Mouse (Mus musculus) ES-E14 (cell line): ENCODE measurements at regions not wholly inside any gene's neighbourhood (a gene's known extent, or its start where the extent isn't known, plus 50 kb on each side); places are given as distances from the start of the nearest gene placed in this dataset.

Source experiments
- DNase-seq: peaks from one replicate; pipeline ENCODE4 v3.0.0-alpha.2; 2013; ENCODE audit warnings: low read depth, low spot score
- H3K27ac ChIP-seq: 2 replicates; pipeline ENCODE4 v1.5.1; 2012; ENCODE audit warnings: low read depth, mild to moderate bottlenecking, low read length, moderate library complexity, mixed read lengths; ENCODE audit not compliant: poor library complexity, insufficient read depth, severe bottlenecking
- H3K36me3 ChIP-seq: 2 replicates; pipeline ENCODE4 v1.6.1; 2012; ENCODE audit warnings: mild to moderate bottlenecking, low read length, moderate library complexity, mixed read lengths; ENCODE audit not compliant: control insufficient read depth, poor library complexity, insufficient read depth, severe bottlenecking
- H3K4me1 ChIP-seq, 2 experiments: fragments of 150-350 bp in 1 of 2; sonication (generic) in 1 of 2; 2 replicates each; pipeline ENCODE4 v1.6.1; 2012; ENCODE audit warnings: low read length in 2 of 2, mild to moderate bottlenecking in 1 of 2, mixed read lengths in 1 of 2; ENCODE audit not compliant: control insufficient read depth in 2 of 2, insufficient read depth in 2 of 2, poor library complexity in 1 of 2
- H3K4me3 ChIP-seq, 2 experiments: fragments of 150-350 bp in 1 of 2; sonication (generic) in 1 of 2; 2 replicates each; pipeline ENCODE4 v1.5.1; 2012; ENCODE audit warnings: low read length in 2 of 2, low read depth in 1 of 2, mild to moderate bottlenecking in 1 of 2, mixed read lengths in 1 of 2; ENCODE audit not compliant: insufficient read depth in 1 of 2, poor library complexity in 1 of 2, severe bottlenecking in 1 of 2
- H3K9ac ChIP-seq: 2 replicates; pipeline ENCODE4 v1.6.1; 2012; ENCODE audit warnings: low read depth, mild to moderate bottlenecking, low read length, mixed read lengths; ENCODE audit not compliant: poor library complexity, insufficient read depth, severe bottlenecking
- H3K9me3 ChIP-seq: fragments of 150-350 bp; sonication (generic); 2 replicates; pipeline ENCODE4 v1.6.1; 2012; ENCODE audit warnings: low read depth, mild to moderate bottlenecking, low read length; ENCODE audit not compliant: control insufficient read depth, insufficient read depth
- CHD2 ChIP-seq: IDR thresholded peaks from 2 replicates; pipeline ENCODE4 v1.6.1; 2014; ENCODE audit warnings: mild to moderate bottlenecking, low read depth, low read length, inconsistent platforms
- HCFC1 ChIP-seq: IDR thresholded peaks from 2 replicates; pipeline ENCODE4 v1.6.1; 2012; ENCODE audit warnings: low read length, inconsistent platforms, borderline replicate concordance; ENCODE audit not compliant: insufficient read depth
- MAFK ChIP-seq: IDR thresholded peaks from 2 replicates; pipeline ENCODE4 v1.6.1; 2014; ENCODE audit warnings: mild to moderate bottlenecking, low read depth, low read length, inconsistent platforms; ENCODE audit not compliant: insufficient read depth
- ZC3H11A ChIP-seq: IDR thresholded peaks from 2 replicates; pipeline ENCODE4 v1.6.1; 2012; ENCODE audit warnings: low read depth, mild to moderate bottlenecking, inconsistent platforms, low read length, borderline replicate concordance
- ZNF384 ChIP-seq: IDR thresholded peaks from 2 replicates; pipeline ENCODE4 v1.6.1; 2012; ENCODE audit warnings: low read depth, low read length, inconsistent platforms
- in situ Hi-C, 2 experiments: fragments of 600-800 bp; cut with MboI; formaldehyde crosslinking; loops; one replicate each; pipeline ENCODE4 v1.15.1; 2025; ENCODE audit warnings: low sequenced_read_pairs in 2 of 2, inconsistent platforms in 1 of 2; ENCODE audit not compliant: unreplicated experiment in 2 of 2

DNA sequence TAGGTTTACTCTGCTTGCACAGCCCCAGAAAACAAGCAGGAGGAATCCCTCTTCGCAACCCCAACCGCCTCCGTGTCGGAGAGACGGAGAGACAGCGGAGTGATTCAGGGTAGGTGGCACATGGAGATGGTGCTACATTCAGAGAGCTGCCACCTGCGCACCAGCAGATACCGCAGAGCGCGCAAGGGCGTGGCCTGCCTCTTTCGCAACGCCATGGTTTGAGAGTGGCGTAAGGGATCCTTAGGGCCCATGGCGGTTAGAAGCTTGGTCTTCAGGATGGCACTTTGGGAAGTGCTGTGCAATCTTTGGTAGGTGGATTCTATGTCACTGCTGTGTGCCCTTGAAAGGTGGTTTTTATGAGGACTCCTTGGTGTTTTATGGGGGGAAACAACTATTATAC is 60.9 kb upstream of the Arglu1 start:
- H3K4me1 ChIP-seq: peaks cover 0 to 6% of the 10 kb centered on the region in 2 experiments; a peak in 2 of 4 replicates
- in situ Hi-C loops: no loop called here
- no peaks in the 10 kb centered on the region for H3K9me3 ChIP-seq
- no peak for DNase-seq
- H3K36me3 ChIP-seq: no peaks in the 10 kb centered on the region
- H3K9ac ChIP-seq: peak overlapping the region; percentile 8; the same call in 1 of the 2 replicates
- H3K4me3 ChIP-seq: peak overlapping the region; percentile 43 to 56
- TF ChIP-seq ZNF384 (no peak), HCFC1 (no peak), MAFK (no peak), CHD2 (no peak), ZC3H11A (no peak)
- no peak overlapping the region for H3K27ac ChIP-seq

DNA sequence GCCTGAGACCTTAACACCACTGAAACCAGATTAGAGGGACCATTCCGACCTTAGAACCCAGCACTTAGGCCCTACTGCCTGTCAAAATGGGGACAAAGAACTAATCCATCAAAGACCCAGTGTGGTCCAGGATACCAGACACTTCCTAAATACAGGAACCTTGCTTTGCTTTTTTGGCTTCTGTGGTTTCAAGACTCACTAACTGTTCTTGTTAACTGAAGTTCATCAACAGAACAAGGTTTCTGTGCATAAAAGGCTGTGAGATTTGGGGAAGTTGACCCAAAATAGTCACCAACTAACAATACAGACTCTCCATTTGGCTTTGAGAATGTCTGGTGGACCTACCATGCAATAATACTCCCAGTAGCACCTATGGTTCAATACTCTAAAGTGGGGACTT is 56.4 kb upstream of the Arglu1 start:
- DNase-seq: no peak
- H3K4me3 ChIP-seq: no peak overlapping the region
- H3K27ac ChIP-seq: no peak overlapping the region
- in situ Hi-C loops: no loop called here
- H3K9ac ChIP-seq: no peak overlapping the region
- TF ChIP-seq ZC3H11A (no peak), HCFC1 (no peak), CHD2 (no peak), MAFK (no peak), ZNF384 (no peak)
- peaks cover 0 to 11% of the 10 kb centered on the region in 2 experiments; a peak in 2 of 4 replicates for H3K4me1 ChIP-seq
- no peaks in the 10 kb centered on the region for H3K9me3 ChIP-seq
- no peaks in the 10 kb centered on the region for H3K36me3 ChIP-seq

DNA sequence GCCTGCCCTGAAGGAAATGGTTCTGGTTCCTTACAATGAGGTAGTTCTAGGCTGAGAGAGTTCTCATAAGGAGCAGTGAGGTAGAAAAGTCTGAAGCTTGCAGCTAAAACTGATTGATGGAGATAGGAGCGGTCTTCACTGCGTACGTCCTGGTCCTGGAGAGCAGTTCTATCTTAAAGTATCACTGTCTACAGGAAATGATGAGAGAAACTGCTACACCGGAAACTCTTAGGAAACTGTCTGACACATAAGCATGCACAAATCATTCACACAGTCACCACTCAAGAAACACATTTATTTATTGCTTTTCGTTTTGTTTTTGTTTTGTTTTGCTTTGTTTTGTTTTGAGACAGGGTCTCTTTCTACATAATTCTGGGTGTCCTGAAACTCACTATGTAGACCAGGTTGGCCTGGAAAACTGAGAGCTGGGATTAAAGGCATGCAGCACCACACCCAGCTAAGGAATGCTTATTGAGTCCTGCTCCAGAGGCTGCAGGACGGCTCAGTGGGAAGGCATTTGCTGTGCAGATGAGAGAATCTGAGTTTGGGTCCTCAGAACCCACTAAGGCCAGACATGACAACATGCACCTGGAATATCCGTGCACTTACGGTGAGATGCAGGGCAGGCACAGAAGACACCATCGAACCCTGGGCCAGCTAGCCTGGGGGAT is 55.4 kb upstream of the Arglu1 start:
- DNase-seq: peak; percentile 13
- H3K9me3 ChIP-seq: no peaks in the 10 kb centered on the region
- H3K4me1 ChIP-seq: peaks cover 0 to 8% of the 10 kb centered on the region in 2 experiments; a peak in 2 of 4 replicates
- H3K9ac ChIP-seq: no peak overlapping the region
- no peak overlapping the region for H3K27ac ChIP-seq
- no peak overlapping the region for H3K4me3 ChIP-seq
- no peaks in the 10 kb centered on the region for H3K36me3 ChIP-seq
- no peak for TF ChIP-seq MAFK
- TF ChIP-seq HCFC1: no peak
- no peak for TF ChIP-seq ZC3H11A
- TF ChIP-seq ZNF384: no peak
- TF ChIP-seq CHD2: no peak
- in situ Hi-C loops: no loop called here
